Mouse (Mus musculus): ENCODE measurements around the gene Nemp1. TPM values are rescaled to one million over a fixed set of nuclear protein-coding genes. Genes with fewer than 3 reads are reported as not detected.

Gene Nemp1
- polyA plus RNA-seq (2017; shearing (Covaris generic)), result 8.2 TPM

DNA sequence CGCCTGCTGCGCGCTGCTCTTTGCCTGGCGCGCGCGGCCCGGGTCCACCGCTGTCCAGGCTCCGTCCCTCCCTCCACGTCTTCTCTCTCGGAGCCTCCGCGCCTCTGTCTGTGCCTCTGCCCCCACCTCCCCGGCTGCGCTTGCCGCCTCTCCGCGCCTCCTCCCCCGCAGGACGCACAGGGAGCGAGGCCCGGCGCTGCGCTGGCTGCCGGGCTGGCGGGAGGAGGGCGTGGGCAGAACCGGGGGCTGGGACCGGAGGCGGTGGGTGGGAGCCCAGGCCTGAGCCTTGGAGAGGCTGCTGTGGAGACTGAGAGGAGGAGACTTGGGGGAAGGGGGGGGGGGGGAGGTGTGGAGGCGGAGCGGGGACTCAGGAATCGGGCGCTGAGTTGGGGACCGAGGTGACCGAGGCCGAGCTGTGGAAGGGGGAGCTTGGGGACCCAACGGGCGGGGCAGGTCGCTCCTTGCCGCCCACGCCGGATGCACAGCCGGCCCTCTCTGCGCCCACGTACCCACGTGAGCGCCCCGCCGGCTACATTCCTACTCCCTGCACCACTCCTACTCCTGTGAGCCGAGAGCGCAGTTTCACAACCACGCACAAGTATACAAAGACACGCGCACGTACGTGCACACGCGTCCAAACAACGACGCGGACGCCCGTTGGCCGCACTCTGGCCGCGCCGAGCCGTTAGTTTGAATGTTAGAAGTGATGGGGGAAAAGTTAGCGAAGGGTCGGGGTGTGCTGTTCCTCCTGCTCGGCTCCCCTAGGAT lies at the start of gene Nemp1:
TSS of gene Nemp1 (plus strand) at position 401 of the 768 bp plus-strand sequence.

DNA sequence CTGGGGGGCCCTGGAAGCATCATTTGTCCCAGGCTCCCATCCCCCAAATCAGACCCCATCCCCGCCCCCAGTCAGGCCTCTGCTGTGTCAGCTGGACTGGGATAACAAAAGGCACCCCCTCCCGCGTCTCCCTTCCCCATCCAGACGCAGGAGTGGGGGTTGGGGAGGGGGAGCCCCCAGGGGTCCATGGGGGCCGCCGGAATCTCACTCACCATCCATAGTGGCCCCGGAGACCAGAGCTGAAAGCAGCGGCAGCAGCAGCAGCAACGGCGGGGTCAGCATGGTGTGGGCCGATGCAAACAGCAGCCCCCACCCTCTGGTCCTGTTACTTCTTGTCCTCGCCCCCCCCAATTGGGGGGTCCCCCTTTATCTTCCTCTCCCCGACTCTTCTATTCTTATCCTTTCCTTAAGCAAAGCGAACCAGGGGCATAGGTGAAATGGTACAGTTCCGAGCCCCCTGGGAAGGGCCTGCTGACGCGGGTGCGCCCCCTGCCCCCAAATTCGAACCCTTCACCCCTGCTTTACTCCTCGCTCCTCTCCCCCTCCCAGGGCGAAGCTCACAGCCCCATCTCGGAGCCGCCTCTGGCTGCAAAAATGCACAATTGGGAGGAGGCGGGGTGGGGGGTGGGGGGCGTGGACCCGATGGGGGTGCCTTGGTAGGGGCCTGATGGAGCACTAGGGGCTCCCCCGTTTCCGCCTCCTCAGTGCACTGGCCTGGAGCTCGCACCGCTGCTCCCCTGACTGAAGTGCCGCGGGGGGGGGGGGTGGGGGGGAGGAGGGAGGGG lies 46.1 kb upstream of the Nemp1 start, which contains the start of gene Lrp1:
TSS of gene Lrp1 (minus strand) at position 743 of the 785 bp plus-strand sequence.

DNA sequence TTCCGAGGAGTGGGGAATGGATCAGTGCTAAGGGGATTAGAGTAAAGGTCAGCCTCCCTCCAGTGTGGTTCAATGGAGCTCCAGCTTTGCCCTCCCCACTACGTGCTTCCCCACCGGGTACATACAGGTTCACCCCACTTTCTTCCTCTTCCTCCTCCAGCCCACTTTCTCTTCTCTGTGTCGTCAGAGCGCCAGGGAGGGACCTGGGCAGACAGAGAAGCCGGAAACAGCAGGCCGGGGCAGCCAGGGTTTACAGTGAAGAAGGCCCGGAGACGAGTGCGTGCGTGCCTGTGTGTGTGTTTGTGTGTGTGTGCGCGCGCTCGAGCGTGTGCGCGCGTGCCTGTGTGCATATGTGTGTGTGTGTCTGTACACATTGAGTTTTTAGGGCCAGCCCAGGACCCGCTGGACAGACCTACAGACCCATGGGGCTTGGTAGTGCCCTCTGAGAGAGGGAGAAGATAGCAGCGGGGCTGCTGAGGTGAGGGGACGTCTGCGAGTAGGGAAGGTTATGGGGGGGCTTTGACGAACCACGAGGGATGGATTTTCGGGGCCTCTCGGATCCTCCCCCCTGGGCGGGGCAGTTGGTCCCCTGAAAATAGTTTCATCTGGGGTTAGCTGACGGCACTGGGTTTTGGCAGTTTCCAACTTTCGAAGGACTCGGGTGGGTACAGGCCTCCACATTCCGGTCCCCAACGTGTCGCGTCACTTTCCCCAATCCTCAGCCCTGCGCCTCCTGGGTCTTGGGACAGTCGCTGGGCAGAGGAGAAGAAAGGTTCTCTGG lies 23.7 kb upstream of the Nemp1 start, which contains the start of gene Stat6:
TSS of gene Stat6 (plus strand) at position 215 of the 781 bp plus-strand sequence.

DNA sequence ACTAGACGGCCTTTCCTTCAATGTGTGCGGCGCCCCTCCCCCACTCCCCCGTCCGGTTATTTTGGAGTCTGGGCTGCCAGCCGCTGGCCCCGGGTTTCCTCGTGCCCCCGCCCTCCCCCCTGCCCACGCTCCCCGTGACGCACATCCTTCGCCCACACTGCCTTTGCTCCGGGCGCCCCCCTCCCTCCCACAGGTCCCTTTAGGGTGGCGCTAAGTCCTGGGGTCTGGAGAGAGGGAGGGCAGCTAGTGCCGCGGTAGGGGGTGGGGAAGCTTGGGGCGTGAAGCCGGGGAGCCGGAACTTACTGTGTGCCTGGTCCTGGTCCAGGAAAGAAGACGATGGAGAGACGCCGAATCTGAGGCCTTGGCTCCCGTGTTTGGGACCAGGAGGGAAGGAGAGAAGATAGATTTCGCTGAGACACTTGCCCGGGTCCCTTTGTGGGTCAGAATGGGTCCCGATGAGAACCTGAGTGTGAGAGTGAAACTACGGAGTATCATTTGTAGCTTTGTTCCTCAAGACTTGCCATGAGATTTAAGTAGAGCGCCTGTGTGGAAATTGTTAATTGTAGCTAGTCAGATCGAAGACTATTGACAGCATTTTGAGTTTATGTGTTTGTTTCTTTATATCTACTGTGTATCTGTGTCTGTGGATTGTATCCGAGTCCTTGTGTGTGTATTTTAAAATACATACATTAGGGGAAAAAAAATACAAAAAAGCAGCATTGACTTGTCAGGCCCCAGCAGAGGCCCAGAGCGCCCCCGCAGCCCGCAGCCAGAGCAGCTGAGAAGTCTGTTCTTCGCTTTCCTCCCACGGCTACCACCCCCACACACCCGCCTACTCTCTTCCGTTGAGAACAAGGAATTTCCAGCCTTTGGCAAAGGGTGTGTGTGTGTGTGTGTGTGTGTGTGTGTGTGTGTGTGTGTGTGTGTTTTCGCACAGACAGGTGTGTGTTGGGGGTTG lies 1.7 kb downstream of the Nemp1 start, which contains the start of gene Nab2:
TSS of gene Nab2 (minus strand) at position 476 of the 958 bp plus-strand sequence.

DNA sequence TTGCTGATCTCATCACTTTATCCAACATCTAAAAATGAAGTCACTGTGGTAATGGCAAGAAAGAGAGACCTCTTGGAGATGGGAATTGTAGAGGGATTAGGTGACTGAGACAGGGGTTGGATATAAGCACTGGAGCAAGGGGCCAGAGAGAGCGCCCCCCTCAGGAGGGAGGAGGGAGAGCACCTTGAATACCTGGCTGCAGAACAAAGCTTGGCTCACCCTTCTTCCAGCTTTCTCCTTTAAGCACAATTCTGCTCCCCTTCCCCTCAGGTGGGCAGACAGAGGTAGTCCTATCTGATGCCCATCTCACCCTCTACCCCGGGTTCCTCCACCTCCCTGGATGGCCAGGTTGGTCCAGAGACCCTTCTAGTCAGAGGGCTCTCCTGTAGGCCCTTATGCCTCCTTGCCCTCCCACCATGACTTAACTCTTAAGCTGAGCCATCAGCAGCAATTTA lies 38.1 kb downstream of the Nemp1 start, which contains the start of gene Myo1a:
TSS of gene Myo1a (plus strand) at position 405 of the 455 bp plus-strand sequence.

DNA sequence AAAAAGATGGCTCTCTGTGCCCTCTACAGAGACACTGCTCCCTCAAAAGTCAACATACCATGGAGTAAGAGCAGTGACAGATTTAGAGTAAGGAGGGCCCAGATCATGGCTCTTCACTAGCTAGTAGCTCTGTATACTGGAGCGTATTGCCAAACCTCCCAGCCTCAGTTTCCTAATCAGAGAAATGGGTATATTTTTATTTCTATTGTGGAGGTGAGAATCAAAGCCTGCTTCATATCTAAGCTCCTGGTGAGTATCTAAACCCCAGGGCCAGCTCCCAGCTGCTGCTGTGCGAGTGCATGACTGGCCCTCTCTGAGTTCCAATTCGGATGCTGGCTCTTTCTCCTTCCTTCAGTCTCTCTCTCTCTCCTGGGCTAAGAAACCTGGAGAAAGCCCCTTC lies 57.5 kb downstream of the Nemp1 start, which contains the start of gene Tac2:
TSS of gene Tac2 (plus strand) at position 301 of the 400 bp plus-strand sequence.

DNA sequence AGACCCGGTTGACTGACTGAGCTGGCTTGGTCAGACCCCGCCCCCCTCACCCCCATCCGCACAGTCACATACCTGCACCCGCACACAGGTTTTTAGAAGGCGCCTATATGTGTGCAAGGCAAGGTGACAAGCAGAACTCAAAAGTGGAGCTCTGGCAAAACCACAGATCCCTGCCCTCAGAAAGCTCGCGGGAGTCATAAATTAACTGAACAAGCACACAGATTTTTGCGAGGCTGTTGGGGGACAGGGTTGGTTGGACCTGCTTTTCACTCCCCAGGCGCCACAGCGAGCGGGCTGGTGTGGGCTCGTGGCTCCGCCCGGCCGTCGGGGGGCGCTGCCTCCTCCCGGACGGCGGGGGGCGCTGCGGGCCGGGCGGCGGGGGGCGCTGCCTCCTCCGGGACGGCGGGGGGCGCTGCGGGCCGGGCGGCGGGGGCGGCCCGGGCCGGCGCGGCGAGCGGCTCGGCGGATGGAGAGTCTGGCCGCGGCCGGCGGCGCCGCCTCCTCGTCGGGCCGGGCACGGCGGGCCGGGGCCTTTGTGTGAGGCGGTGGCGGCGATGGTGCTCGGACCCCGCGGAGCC lies 72.5 kb downstream of the Nemp1 start, which contains the start of gene Zbtb39:
TSS of gene Zbtb39 (plus strand) at position 456 of the 578 bp plus-strand sequence.

Other genes with a start within 250 kb of the Nemp1 start
- not detected for gene Stac3, start 165.2 kb upstream of the Nemp1 start, polyA plus RNA-seq (2017; shearing (Covaris generic))
- gene Ndufa4l2, start 151.9 kb upstream of the Nemp1 start, polyA plus RNA-seq (2017; shearing (Covaris generic)), result not detected
- 85.1 TPM for gene Shmt2, start 144.5 kb upstream of the Nemp1 start, polyA plus RNA-seq (2017; shearing (Covaris generic))
- gene Nxph4, start 132.3 kb upstream of the Nemp1 start, polyA plus RNA-seq (2017; shearing (Covaris generic)), result not detected
- gene Lrp1, start 45.8 kb upstream of the Nemp1 start, polyA plus RNA-seq (2017; shearing (Covaris generic)), result not detected
- gene Stat6, start 23.9 kb upstream of the Nemp1 start, polyA plus RNA-seq (2017; shearing (Covaris generic)), result 246 TPM
- 50.2 TPM for gene Nab2, start 1.7 kb downstream of the Nemp1 start, polyA plus RNA-seq (2017; shearing (Covaris generic))
- gene Myo1a, start 38.3 kb downstream of the Nemp1 start, polyA plus RNA-seq (2017; shearing (Covaris generic)), result 0.16 TPM
- not detected for gene Tac2, start 57.6 kb downstream of the Nemp1 start, polyA plus RNA-seq (2017; shearing (Covaris generic))
- gene Zbtb39, start 72.6 kb downstream of the Nemp1 start, polyA plus RNA-seq (2017; shearing (Covaris generic)), result 0.66 TPM
- gene Gpr182, start 84.8 kb downstream of the Nemp1 start, polyA plus RNA-seq (2017; shearing (Covaris generic)), result not detected
- gene Rdh1, start 92.8 kb downstream of the Nemp1 start, polyA plus RNA-seq (2017; shearing (Covaris generic)), result not detected
- not detected for gene Rdh16f1, start 92.9 kb downstream of the Nemp1 start, polyA plus RNA-seq (2017; shearing (Covaris generic))
- 0.25 TPM for gene Rdh9, start 109.5 kb downstream of the Nemp1 start, polyA plus RNA-seq (2017; shearing (Covaris generic))
- not detected for gene Rdh16, start 134.3 kb downstream of the Nemp1 start, polyA plus RNA-seq (2017; shearing (Covaris generic))
- gene Rdh19, start 183.0 kb downstream of the Nemp1 start, polyA plus RNA-seq (2017; shearing (Covaris generic)), result not detected
- not detected for gene Rdh16f2, start 199.6 kb downstream of the Nemp1 start, polyA plus RNA-seq (2017; shearing (Covaris generic))
- gene Rdh7, start 221.9 kb downstream of the Nemp1 start, polyA plus RNA-seq (2017; shearing (Covaris generic)), result not detected
- not detected for gene Sdr9c7, start 231.6 kb downstream of the Nemp1 start, polyA plus RNA-seq (2017; shearing (Covaris generic))

All from naive thymus-derived CD4-positive, alpha-beta T cell, adult 5 months (primary cell).